Mouse (Mus musculus): ENCODE measurements around the gene Nol9.

The Nol9 gene

GRCm38 (mm10) chr4:152067280-152067679 is 28.2 kb downstream of the Nol9 start:
- DNase-seq, result no peak

- DNase-seq, result no peak
These were observed 29.1 kb downstream of the Nol9 start for GRCm38 (mm10) chr4:152068166-152068724.

- DNase-seq, result no peak
These were observed 30.1 kb downstream of the Nol9 start for GRCm38 (mm10) chr4:152069245-152069644.

- DNase-seq, result no peak
These were observed 31.6 kb downstream of the Nol9 start for GRCm38 (mm10) chr4:152070494-152071396.

- no peak for DNase-seq
These were observed 33.0 kb downstream of the Nol9 start, which contains the start of gene Plekhg5 for GRCm38 (mm10) chr4:152072121-152072601. TSS of gene Plekhg5 (plus strand) at chr4:152072498.

- DNase-seq, result no peak
These were observed 33.5 kb downstream of the Nol9 start for GRCm38 (mm10) chr4:152072655-152073054.

GRCm38 (mm10) chr4:152073715-152074114 is 34.6 kb downstream of the Nol9 start:
- DNase-seq, result no peak

GRCm38 (mm10) chr4:152074548-152074947 is 35.4 kb downstream of the Nol9 start:
- no peak for DNase-seq

GRCm38 (mm10) chr4:152077191-152077590 is 38.1 kb downstream of the Nol9 start:
- DNase-seq, result no peak

GRCm38 (mm10) chr4:152078105-152078530 is 39.0 kb downstream of the Nol9 start:
- DNase-seq, result no peak

GRCm38 (mm10) chr4:152079261-152079660 is 40.1 kb downstream of the Nol9 start:
- no peak for DNase-seq

GRCm38 (mm10) chr4:152079931-152080330 is 40.8 kb downstream of the Nol9 start:
- DNase-seq, result no peak

GRCm38 (mm10) chr4:152083611-152084220 is 44.6 kb downstream of the Nol9 start:
- DNase-seq, result no peak

GRCm38 (mm10) chr4:152084616-152085015 is 45.5 kb downstream of the Nol9 start:
- DNase-seq, result no peak

GRCm38 (mm10) chr4:152086505-152087210 is 47.5 kb downstream of the Nol9 start:
- DNase-seq, result peak; percentile 81

GRCm38 (mm10) chr4:152087211-152088081 is 48.3 kb downstream of the Nol9 start:
- no peak for DNase-seq

GRCm38 (mm10) chr4:152088133-152088532 is 49.0 kb downstream of the Nol9 start:
- DNase-seq, result no peak

- DNase-seq, result no peak
These were observed 49.5 kb downstream of the Nol9 start for GRCm38 (mm10) chr4:152088556-152089120.

- DNase-seq, result no peak
These were observed 51.1 kb downstream of the Nol9 start for GRCm38 (mm10) chr4:152090191-152090590.

- DNase-seq, result no peak
These were observed 53.7 kb downstream of the Nol9 start for GRCm38 (mm10) chr4:152092751-152093293.

- DNase-seq, result no peak
These were observed 55.1 kb downstream of the Nol9 start for GRCm38 (mm10) chr4:152094233-152094632.
